Mouse (Mus musculus) heart, embryonic 14.5 days (tissue): ENCODE data around the gene Ugt1a9. TPM values are rescaled to one million over a fixed set of nuclear protein-coding genes. Genes with fewer than 3 reads are reported as not detected.

ENCODE experiments used
- ATAC-seq: fragments of 200-750 bp; cut with Nextera tagmentation; 2 replicates; pipeline ENCODE4 v1.8.0; 2017; ENCODE audit warnings: low read depth, moderate TSS enrichment; ENCODE audit not compliant: insufficient number of reproducible peaks, insufficient read depth, low FRiP score
- H3K27ac ChIP-seq, 2 experiments: fragments of 200-500 bp in 1 of 2; fragments of 300-500 bp in 1 of 2; sonication (generic) in 1 of 2; replicated peaks in 1 of 2; 2 replicates each; pipeline ENCODE4 v1.5.1; 2012 to 2014; ENCODE audit warnings: low read depth in 2 of 2, low read length in 2 of 2, control low read depth in 1 of 2, mild to moderate bottlenecking in 1 of 2, mixed read lengths in 1 of 2; ENCODE audit not compliant: control insufficient read depth in 1 of 2, insufficient read depth in 1 of 2
- H3K27me3 ChIP-seq: fragments of 300-500 bp; sonication (generic); 2 replicates; pipeline ENCODE4 v1.6.1; 2014; ENCODE audit warnings: mild to moderate bottlenecking, low read length, control low read depth; ENCODE audit not compliant: control insufficient read depth, insufficient read depth
- H3K36me3 ChIP-seq: fragments of 300-500 bp; sonication (generic); 2 replicates; pipeline ENCODE4 v1.6.1; 2014; ENCODE audit warnings: mild to moderate bottlenecking, control low read depth, low read length, mixed read lengths; ENCODE audit not compliant: control insufficient read depth, insufficient read depth
- H3K4me1 ChIP-seq, 2 experiments: fragments of 200-500 bp in 1 of 2; fragments of 300-500 bp in 1 of 2; sonication (generic) in 1 of 2; 2 replicates each; pipeline ENCODE4 v1.6.1; 2012 to 2014; ENCODE audit warnings: low read length in 2 of 2, control low read depth in 1 of 2, mixed read lengths in 1 of 2; ENCODE audit not compliant: control insufficient read depth in 2 of 2, insufficient read depth in 2 of 2
- H3K4me2 ChIP-seq: fragments of 300-500 bp; sonication (generic); 2 replicates; pipeline ENCODE4 v1.6.1; 2014; ENCODE audit warnings: mild to moderate bottlenecking, low read length
- H3K4me3 ChIP-seq, 2 experiments: fragments of 200-500 bp in 1 of 2; fragments of 300-500 bp in 1 of 2; sonication (generic) in 1 of 2; 2 replicates each; pipeline ENCODE4 v1.5.1; 2012 to 2014; ENCODE audit warnings: low read length in 2 of 2, mild to moderate bottlenecking in 2 of 2, control low read depth in 1 of 2, low read depth in 1 of 2, moderate library complexity in 1 of 2; ENCODE audit not compliant: control insufficient read depth in 1 of 2, insufficient read depth in 1 of 2
- H3K9ac ChIP-seq: fragments of 300-500 bp; sonication (generic); 2 replicates; pipeline ENCODE4 v1.6.1; 2014; ENCODE audit warnings: mild to moderate bottlenecking, low read length
- H3K9me3 ChIP-seq: fragments of 300-500 bp; sonication (generic); 2 replicates; pipeline ENCODE4 v1.6.1; 2016; ENCODE audit warnings: low read length, control low read depth; ENCODE audit not compliant: control insufficient read depth
- WGBS: fragments of 180-500 bp; shearing (Covaris S2); extraction: QIAGEN DNeasy Blood & Tissue Kit; methylation state at CpG from one replicate; pipeline ENCODE4 v1.1.7; 2014; 5-methylcytosine and 5-hydroxymethylcytosine counted together
- polyA plus RNA-seq: library from polyadenylated mRNA; unstranded; fragments of >200 nt; fragmentation: Nextera tagmentation; extraction: Ambion mirVana; gene quantifications from 2 replicates; pipeline ENCODE4 v1.2.1, GENCODE M21; 2014

Ugt1a9 gene
- polyA plus RNA-seq, 1 experiment from 2014 or later, result not detected

GRCm38 (mm10) chr1:88212341-88213045 lies 141.9 kb downstream of the Ugt1a9 start:
- H3K27me3 ChIP-seq, result no peaks in the 10 kb centered on the region
- H3K4me2 ChIP-seq, result no peak overlapping the region
- H3K4me1 ChIP-seq, result no peaks in the 10 kb centered on the region
- H3K4me3 ChIP-seq, result no peak overlapping the region
- ATAC-seq, result peak; percentile 13; the same call in 1 of the 2 replicates
- peaks cover 47% of the 10 kb centered on the region for H3K9me3 ChIP-seq
- no peaks in the 10 kb centered on the region for H3K36me3 ChIP-seq
- no peak overlapping the region for H3K9ac ChIP-seq
- no peak overlapping the region for H3K27ac ChIP-seq
- 56% methylated on average over 8 of the region's 8 CpGs for WGBS

- no peak overlapping the region for H3K27ac ChIP-seq
- H3K4me3 ChIP-seq, result no peak overlapping the region
- no peaks in the 10 kb centered on the region for H3K36me3 ChIP-seq
- H3K27me3 ChIP-seq, result no peaks in the 10 kb centered on the region
- H3K9me3 ChIP-seq, result peaks cover 47% of the 10 kb centered on the region
- H3K4me2 ChIP-seq, result no peak overlapping the region
- no peaks in the 10 kb centered on the region for H3K4me1 ChIP-seq
- no peak overlapping the region for H3K9ac ChIP-seq
- whole genome bisulfite sequencing, result 68% methylated on average over 1 of the region's 1 CpGs
- ATAC-seq, result no peak
These were observed 142.5 kb downstream of the Ugt1a9 start for GRCm38 (mm10) chr1:88213061-88213460.

- WGBS, result 67% methylated on average over 2 of the region's 2 CpGs
- ATAC-seq, result 0 out of 2 replicates have a peak, but pooled peaks have one; percentile 5
- H3K9me3 ChIP-seq, result peaks cover 47% of the 10 kb centered on the region
These were observed 143.3 kb downstream of the Ugt1a9 start for GRCm38 (mm10) chr1:88213766-88214461.

GRCm38 (mm10) chr1:88214462-88214952 lies 143.9 kb downstream of the Ugt1a9 start:
- H3K4me2 ChIP-seq, result no peak overlapping the region
- no peak overlapping the region for H3K9ac ChIP-seq
- WGBS, result 70% methylated on average over 2 of the region's 2 CpGs
- no peaks in the 10 kb centered on the region for H3K36me3 ChIP-seq
- H3K27ac ChIP-seq, result no peak overlapping the region
- no peak for ATAC-seq
- H3K4me3 ChIP-seq, result no peak overlapping the region
- H3K27me3 ChIP-seq, result no peaks in the 10 kb centered on the region
- peaks cover 47% of the 10 kb centered on the region for H3K9me3 ChIP-seq
- no peaks in the 10 kb centered on the region for H3K4me1 ChIP-seq

More at GRCm38 (mm10) chr1:88213766-88214461, 143.3 kb downstream of the Ugt1a9 start:
- Histone ChIP-seq H3K9ac (no peak overlapping the region), H3K4me3 (no peak overlapping the region), H3K27me3 (no peaks in the 10 kb centered on the region), H3K4me1 (no peaks in the 10 kb centered on the region), H3K4me2 (no peak overlapping the region), H3K36me3 (no peaks in the 10 kb centered on the region), H3K27ac (no peak overlapping the region)

GRCm38 (mm10) chr1:88215466-88216380 lies 145.1 kb downstream of the Ugt1a9 start:
- Histone ChIP-seq H3K4me1 (no peaks in the 10 kb centered on the region), H3K9me3 (peaks cover 47% of the 10 kb centered on the region), H3K27me3 (no peaks in the 10 kb centered on the region), H3K9ac (no peak overlapping the region), H3K4me3 (no peak overlapping the region), H3K27ac (no peak overlapping the region), H3K4me2 (no peak overlapping the region), H3K36me3 (no peaks in the 10 kb centered on the region)
- ATAC-seq, result no peak
- WGBS, result 62% methylated on average over 10 of the region's 10 CpGs

GRCm38 (mm10) chr1:88216551-88216950 lies 146.0 kb downstream of the Ugt1a9 start:
- Histone ChIP-seq H3K27ac (no peak overlapping the region), H3K36me3 (no peaks in the 10 kb centered on the region), H3K4me2 (no peak overlapping the region), H3K4me3 (no peak overlapping the region), H3K9ac (no peak overlapping the region), H3K4me1 (no peaks in the 10 kb centered on the region), H3K9me3 (peaks cover 44% of the 10 kb centered on the region), H3K27me3 (no peaks in the 10 kb centered on the region)
- no peak for ATAC-seq
- 53% methylated on average over 2 of the region's 2 CpGs for WGBS

- no peak for ATAC-seq
- Histone ChIP-seq H3K4me3 (no peak overlapping the region), H3K9ac (no peak overlapping the region), H3K4me1 (no peaks in the 10 kb centered on the region), H3K27me3 (no peaks in the 10 kb centered on the region), H3K36me3 (no peaks in the 10 kb centered on the region), H3K27ac (no peak overlapping the region), H3K9me3 (peaks cover 40% of the 10 kb centered on the region), H3K4me2 (no peak overlapping the region)
- 52% methylated on average over 2 of the region's 2 CpGs for WGBS
These were observed 146.5 kb downstream of the Ugt1a9 start for GRCm38 (mm10) chr1:88217144-88217543.
